Mouse (Mus musculus): ENCODE results near the gene Trak1. TPM values are rescaled to one million over a fixed set of nuclear protein-coding genes. Genes with fewer than 3 reads are reported as not detected.

The Trak1 gene
- polyA plus RNA-seq, 1 experiment from 2014 or later, result 11.6 TPM

- no peak overlapping the region for H3K4me2 ChIP-seq (ENCODE audit: low read length)
- H3K9ac ChIP-seq (ENCODE audit: low read depth, low read length), result no peak overlapping the region
- H3K4me3 ChIP-seq (replicated peaks; ENCODE audit: low read depth, low read length), result no peak overlapping the region
- no peak for ATAC-seq (replicated peaks; ENCODE audit: low FRiP score, low read depth)
- H3K4me1 ChIP-seq (replicated peaks; ENCODE audit: insufficient read depth, low read length), result peaks cover 21% of the 10 kb centered on the region; the same call in 1 of the 2 replicates
- H3K36me3 ChIP-seq (ENCODE audit: insufficient read depth, low read length), result 0 out of 2 replicates have a peak, but pooled peaks cover under 1% of the 10 kb centered on the region
- WGBS, result 86% methylated on average over 5 of the region's 5 CpGs
- H3K27ac ChIP-seq, result no peak overlapping the region
- DNase-seq (ENCODE audit: low spot score), result no peak
- no peaks in the 10 kb centered on the region for H3K27me3 ChIP-seq (ENCODE audit: insufficient read depth, low read length)
- no peaks in the 10 kb centered on the region for H3K9me3 ChIP-seq (replicated peaks; ENCODE audit: low read length)
- TF ChIP-seq CTCF (IDR thresholded peaks at IDR 0.05; ENCODE audit: low read depth), result no peak
Measured at GRCm38 (mm10) chr9:121333559-121333958, 36.3 kb downstream of the Trak1 start.

GRCm38 (mm10) chr9:121334311-121334851 is 37.1 kb downstream of the Trak1 start:
- WGBS, result 49% methylated on average over 8 of the region's 8 CpGs
- H3K9me3 ChIP-seq (replicated peaks; ENCODE audit: low read length), result no peaks in the 10 kb centered on the region
- H3K27me3 ChIP-seq (ENCODE audit: insufficient read depth, low read length), result no peaks in the 10 kb centered on the region
- no peak for ATAC-seq (replicated peaks; ENCODE audit: low FRiP score, low read depth)
- H3K36me3 ChIP-seq (ENCODE audit: insufficient read depth, low read length), result no peaks in the 10 kb centered on the region
- H3K4me3 ChIP-seq (replicated peaks; ENCODE audit: low read depth, low read length), result no peak overlapping the region
- peaks cover 21% of the 10 kb centered on the region; the same call in 1 of the 2 replicates for H3K4me1 ChIP-seq (replicated peaks; ENCODE audit: insufficient read depth, low read length)
- DNase-seq (ENCODE audit: low spot score), result no peak
- no peak overlapping the region for H3K9ac ChIP-seq (ENCODE audit: low read depth, low read length)
- H3K27ac ChIP-seq, result no peak overlapping the region
- no peak overlapping the region for H3K4me2 ChIP-seq (ENCODE audit: low read length)
- no peak for TF ChIP-seq CTCF (IDR thresholded peaks at IDR 0.05; ENCODE audit: low read depth)

- 38% methylated on average over 7 of the region's 7 CpGs for WGBS
- H3K4me1 ChIP-seq (replicated peaks; ENCODE audit: insufficient read depth, low read length), result peaks cover 21% of the 10 kb centered on the region; the same call in 1 of the 2 replicates
- ATAC-seq (replicated peaks; ENCODE audit: low FRiP score, low read depth), result no peak
Measured at GRCm38 (mm10) chr9:121335568-121335967, 38.3 kb downstream of the Trak1 start.

GRCm38 (mm10) chr9:121336324-121336946 is 39.1 kb downstream of the Trak1 start:
- Histone ChIP-seq H3K4me2 (ENCODE audit: low read length) (no peak overlapping the region), H3K9ac (ENCODE audit: low read depth, low read length) (no peak overlapping the region), H3K36me3 (ENCODE audit: insufficient read depth, low read length) (no peaks in the 10 kb centered on the region), H3K27ac (peak overlapping the region; percentile 19; the same call in 1 of the 2 replicates), H3K4me3 (replicated peaks; ENCODE audit: low read depth, low read length) (no peak overlapping the region), H3K9me3 (replicated peaks; ENCODE audit: low read length) (no peaks in the 10 kb centered on the region), H3K27me3 (ENCODE audit: insufficient read depth, low read length) (no peaks in the 10 kb centered on the region), H3K4me1 (replicated peaks; ENCODE audit: insufficient read depth, low read length) (peaks cover 20% of the 10 kb centered on the region; the same call in 1 of the 2 replicates)
- no peak for TF ChIP-seq CTCF (IDR thresholded peaks at IDR 0.05; ENCODE audit: low read depth)
- no peak for DNase-seq (ENCODE audit: low spot score)
- ATAC-seq (replicated peaks; ENCODE audit: low FRiP score, low read depth), result no peak
- WGBS, result 85% methylated on average over 15 of the region's 15 CpGs

More at GRCm38 (mm10) chr9:121335568-121335967, 38.3 kb downstream of the Trak1 start:
- H3K36me3 ChIP-seq (ENCODE audit: insufficient read depth, low read length), result no peaks in the 10 kb centered on the region
- H3K4me2 ChIP-seq (ENCODE audit: low read length), result no peak overlapping the region
- peak overlapping the region; percentile 16; the same call in 1 of the 2 replicates for H3K27ac ChIP-seq
- H3K9me3 ChIP-seq (replicated peaks; ENCODE audit: low read length), result no peaks in the 10 kb centered on the region
- H3K27me3 ChIP-seq (ENCODE audit: insufficient read depth, low read length), result no peaks in the 10 kb centered on the region
- H3K9ac ChIP-seq (ENCODE audit: low read depth, low read length), result no peak overlapping the region
- no peak for TF ChIP-seq CTCF (IDR thresholded peaks at IDR 0.05; ENCODE audit: low read depth)
- no peak for DNase-seq (ENCODE audit: low spot score)
- H3K4me3 ChIP-seq (replicated peaks; ENCODE audit: low read depth, low read length), result no peak overlapping the region

- Histone ChIP-seq H3K36me3 (ENCODE audit: insufficient read depth, low read length) (no peaks in the 10 kb centered on the region), H3K9ac (ENCODE audit: low read depth, low read length) (no peak overlapping the region), H3K27me3 (ENCODE audit: insufficient read depth, low read length) (no peaks in the 10 kb centered on the region), H3K4me2 (ENCODE audit: low read length) (no peak overlapping the region), H3K4me3 (replicated peaks; ENCODE audit: low read depth, low read length) (no peak overlapping the region), H3K4me1 (replicated peaks; ENCODE audit: insufficient read depth, low read length) (0 out of 2 replicates have a peak, but pooled peaks cover 14% of the 10 kb centered on the region), H3K9me3 (replicated peaks; ENCODE audit: low read length) (no peaks in the 10 kb centered on the region), H3K27ac (peak overlapping the region; percentile 36; the same call in 1 of the 2 replicates)
- TF ChIP-seq CTCF (IDR thresholded peaks at IDR 0.05; ENCODE audit: low read depth), result no peak
- no peak for ATAC-seq (replicated peaks; ENCODE audit: low FRiP score, low read depth)
- no peak for DNase-seq (ENCODE audit: low spot score)
- 59% methylated on average over 9 of the region's 9 CpGs for WGBS
Measured at GRCm38 (mm10) chr9:121337216-121337937, 40.1 kb downstream of the Trak1 start.

GRCm38 (mm10) chr9:121337938-121338289 is 40.6 kb downstream of the Trak1 start:
- no peaks in the 10 kb centered on the region for H3K27me3 ChIP-seq (ENCODE audit: insufficient read depth, low read length)
- H3K9me3 ChIP-seq (replicated peaks; ENCODE audit: low read length), result no peaks in the 10 kb centered on the region
- ATAC-seq (replicated peaks; ENCODE audit: low FRiP score, low read depth) (no peak), DNase-seq (ENCODE audit: low spot score) (no peak)
- H3K27ac ChIP-seq, result no peak overlapping the region
- TF ChIP-seq CTCF (IDR thresholded peaks at IDR 0.05; ENCODE audit: low read depth), result no peak
- no peak overlapping the region for H3K9ac ChIP-seq (ENCODE audit: low read depth, low read length)
- H3K36me3 ChIP-seq (ENCODE audit: insufficient read depth, low read length), result no peaks in the 10 kb centered on the region
- WGBS, result 76% methylated on average over 3 of the region's 3 CpGs
- no peak overlapping the region for H3K4me2 ChIP-seq (ENCODE audit: low read length)
- H3K4me1 ChIP-seq (replicated peaks; ENCODE audit: insufficient read depth, low read length), result 0 out of 2 replicates have a peak, but pooled peaks cover 14% of the 10 kb centered on the region
- no peak overlapping the region for H3K4me3 ChIP-seq (replicated peaks; ENCODE audit: low read depth, low read length)
